Mouse (Mus musculus): ENCODE results near the gene Sephs1. TPM values are rescaled to one million over a fixed set of nuclear protein-coding genes. Genes with fewer than 3 reads are reported as not detected.

Gene Sephs1
- polyA plus RNA-seq, 1 experiment from 2014 or later = 62.4 TPM

DNA sequence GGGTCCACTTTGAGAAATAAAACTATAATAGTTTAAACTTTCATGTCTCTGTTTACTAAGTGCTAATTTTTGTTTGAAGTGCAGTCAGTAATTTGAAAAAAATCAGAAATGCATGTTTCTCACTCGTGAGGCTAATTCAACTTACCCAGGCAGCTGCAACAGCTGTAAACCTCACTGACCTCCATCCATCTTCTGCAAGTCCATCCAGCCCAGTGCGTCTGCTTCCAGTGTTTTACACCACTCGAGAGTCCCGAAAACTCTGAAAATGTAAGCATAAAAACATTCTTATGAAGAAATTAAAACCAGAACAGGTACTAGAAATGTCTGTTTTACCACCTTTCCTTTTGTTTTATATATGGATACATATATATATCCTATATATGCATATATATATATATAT lies 29.2 kb downstream of the Sephs1 start:
- H3K27ac ChIP-seq = no peak overlapping the region
- H3K4me1 ChIP-seq (replicated peaks) = no peaks in the 10 kb centered on the region
- peaks cover 20% of the 10 kb centered on the region for H3K36me3 ChIP-seq
- H3K9ac ChIP-seq = no peak overlapping the region
- no peaks in the 10 kb centered on the region for H3K9me3 ChIP-seq
- no peak overlapping the region for H3K4me3 ChIP-seq (replicated peaks)
- WGBS = 46% methylated on average over 4 of the region's 4 CpGs
- no peak for ATAC-seq
- no peaks in the 10 kb centered on the region for H3K27me3 ChIP-seq (replicated peaks)
- H3K4me2 ChIP-seq (replicated peaks) = no peak overlapping the region

DNA sequence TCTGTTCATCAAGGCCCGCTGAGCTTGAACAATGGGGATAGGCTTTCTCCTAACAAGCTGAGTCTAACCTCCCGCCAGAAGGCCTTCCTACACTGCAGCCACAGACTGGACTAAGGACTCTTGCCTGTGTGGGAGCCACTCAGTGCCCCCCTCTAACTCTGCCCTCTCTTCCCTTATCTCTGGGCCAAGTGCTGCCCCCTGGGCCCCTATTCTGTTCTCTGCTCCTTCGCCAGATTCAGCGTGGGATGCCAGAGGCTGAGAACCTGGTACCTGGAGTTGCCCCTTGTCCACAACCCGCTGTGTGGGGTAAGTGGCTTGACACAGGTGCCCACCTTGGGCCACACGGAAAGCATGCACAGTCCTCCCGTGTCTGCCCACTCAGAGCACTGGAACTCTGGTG lies 32.6 kb downstream of the Sephs1 start:
- Histone ChIP-seq H3K36me3 (no peaks in the 10 kb centered on the region), H3K27me3 (replicated peaks) (no peaks in the 10 kb centered on the region), H3K9ac (no peak overlapping the region), H3K4me3 (replicated peaks) (no peak overlapping the region), H3K9me3 (no peaks in the 10 kb centered on the region), H3K4me1 (replicated peaks) (peaks cover 6% of the 10 kb centered on the region; the same call in 1 of the 2 replicates), H3K27ac (no peak overlapping the region), H3K4me2 (replicated peaks) (no peak overlapping the region)
- ATAC-seq = no peak
- WGBS = 81% methylated on average over 7 of the region's 7 CpGs

DNA sequence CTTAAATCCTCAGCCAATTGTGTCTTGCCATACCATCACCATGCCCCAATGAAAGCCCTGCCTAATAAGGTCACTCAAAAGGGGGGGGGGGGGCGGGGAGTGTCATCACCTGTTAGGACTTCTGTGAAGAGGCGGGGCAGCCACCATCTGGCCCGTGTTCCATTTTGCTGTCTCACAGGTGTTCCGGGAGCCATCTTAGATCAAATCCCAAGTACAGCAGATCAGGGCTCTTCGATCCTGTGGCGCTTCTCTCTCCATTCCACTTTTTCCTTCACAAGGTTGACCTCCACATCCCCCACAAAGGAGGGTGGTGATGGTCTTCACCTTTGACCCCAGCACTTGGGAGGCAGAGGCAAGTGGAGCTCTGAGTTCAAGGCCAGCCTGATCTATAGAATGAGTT lies 34.7 kb downstream of the Sephs1 start:
- no peak overlapping the region for H3K4me3 ChIP-seq (replicated peaks)
- no peak overlapping the region for H3K27ac ChIP-seq
- no peaks in the 10 kb centered on the region for H3K36me3 ChIP-seq
- H3K4me2 ChIP-seq (replicated peaks) = no peak overlapping the region
- H3K9ac ChIP-seq = no peak overlapping the region
- no peak for ATAC-seq
- WGBS = 72% methylated on average over 6 of the region's 6 CpGs
- no peaks in the 10 kb centered on the region for H3K27me3 ChIP-seq (replicated peaks)
- H3K4me1 ChIP-seq (replicated peaks) = peaks cover 12% of the 10 kb centered on the region; the same call in 1 of the 2 replicates
- H3K9me3 ChIP-seq = no peaks in the 10 kb centered on the region

DNA sequence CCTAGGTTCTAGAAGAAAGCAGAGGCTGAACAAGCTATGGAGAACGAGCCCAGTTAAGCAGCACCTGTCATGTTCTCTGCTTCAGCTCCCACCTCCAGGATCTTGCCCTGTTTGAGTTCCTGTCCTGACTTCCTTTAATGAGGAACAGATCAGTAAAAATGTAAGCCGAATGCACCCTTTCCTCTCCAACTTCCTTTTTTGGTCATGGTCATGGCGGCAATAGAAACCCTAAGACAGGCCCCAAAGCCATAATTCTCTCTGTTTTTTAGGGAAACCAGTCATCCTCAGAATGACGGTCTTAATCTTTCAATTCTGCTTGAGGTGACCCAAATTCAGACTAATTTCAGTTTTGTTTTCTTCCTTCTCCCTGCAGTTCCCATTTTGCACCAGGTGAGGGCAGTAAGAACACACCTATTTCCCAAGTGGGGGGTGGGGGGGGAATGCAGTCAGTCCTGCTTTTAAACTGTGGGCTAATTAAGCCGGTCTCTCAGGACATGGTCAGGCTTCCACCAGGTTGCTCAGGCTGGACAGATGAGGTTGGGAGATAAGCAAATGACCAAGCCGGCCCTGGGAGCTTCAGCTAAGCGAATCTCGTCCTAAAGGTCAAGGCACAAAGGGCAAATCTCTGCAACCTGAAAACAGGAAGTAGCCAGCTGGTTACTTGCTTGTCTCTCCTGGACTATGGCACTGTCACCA lies 36.1 kb downstream of the Sephs1 start:
- Histone ChIP-seq H3K36me3 (no peaks in the 10 kb centered on the region), H3K4me1 (replicated peaks) (peaks cover 12% of the 10 kb centered on the region; the same call in 1 of the 2 replicates), H3K27me3 (replicated peaks) (no peaks in the 10 kb centered on the region), H3K9ac (no peak overlapping the region), H3K27ac (peak overlapping the region; percentile 36; the same call in 1 of the 2 replicates), H3K4me2 (replicated peaks) (peak overlapping the region; percentile 53), H3K4me3 (replicated peaks) (no peak overlapping the region), H3K9me3 (no peaks in the 10 kb centered on the region)
- ATAC-seq = peak; percentile 21; the same call in 1 of the 2 replicates
- 21% methylated on average over 8 of the region's 8 CpGs for WGBS

DNA sequence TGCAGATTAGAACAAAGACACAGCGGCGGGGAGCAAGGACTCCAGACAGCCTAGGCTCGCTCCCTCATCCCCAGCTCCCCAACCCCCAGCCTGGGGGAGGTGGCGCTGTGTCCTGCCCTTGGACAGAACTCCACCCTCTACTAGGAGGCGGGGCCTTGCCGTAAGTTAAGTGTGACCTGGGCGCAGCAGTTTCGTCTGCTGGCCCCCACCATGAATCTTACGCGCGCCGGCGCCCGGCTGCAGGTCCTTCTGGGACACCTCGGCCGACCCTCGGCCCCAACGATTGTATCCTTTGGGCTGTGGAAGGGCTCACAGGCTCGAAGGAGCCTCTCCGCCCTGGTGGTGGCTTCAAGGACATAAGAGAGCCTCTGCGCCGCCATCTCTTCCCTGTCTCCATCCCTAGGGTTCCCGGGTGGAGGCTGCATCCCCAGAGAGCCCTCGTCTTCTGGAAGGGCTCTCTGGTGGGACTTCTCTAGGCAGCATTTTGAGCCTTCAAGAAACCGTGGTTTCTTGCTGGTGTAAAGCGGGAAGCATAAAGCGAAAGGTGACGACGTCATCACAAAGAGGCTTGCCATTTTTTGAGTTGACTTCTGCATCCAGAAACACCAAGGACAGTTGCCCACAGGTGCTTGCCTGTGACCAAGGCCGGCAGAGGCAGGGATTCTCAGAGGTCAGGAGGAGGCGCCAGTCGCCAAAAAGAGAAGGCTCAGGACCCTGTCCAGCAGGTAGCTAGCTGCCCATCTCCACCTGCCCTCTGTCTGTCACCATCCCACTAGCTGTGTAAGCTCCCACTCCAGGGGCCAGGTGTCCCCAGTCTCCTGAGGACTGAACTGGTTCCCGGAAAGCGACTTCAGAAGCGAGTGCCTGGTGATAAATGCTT lies 37.7 kb downstream of the Sephs1 start, which contains the start of gene Phyh:
Gene Phyh, plus strand, starts transcription at position 160 of the 880 bp plus-strand sequence.
- Histone ChIP-seq H3K27me3 (replicated peaks) (no peaks in the 10 kb centered on the region), H3K4me3 (replicated peaks) (peak within 1 kb of the TSS; percentile 61), H3K9ac (peak within 1 kb of the TSS; percentile 78), H3K4me2 (replicated peaks) (peak within 1 kb of the TSS; percentile 85), H3K4me1 (replicated peaks) (peaks cover 12% of the 10 kb centered on the region; the same call in 1 of the 2 replicates), H3K27ac (peak within 1 kb of the TSS; percentile 79), H3K36me3 (no peaks in the 10 kb centered on the region), H3K9me3 (no peaks in the 10 kb centered on the region)
- peak; percentile 95 for ATAC-seq
- 9% methylated on average over 35 of the region's 35 CpGs for WGBS

DNA sequence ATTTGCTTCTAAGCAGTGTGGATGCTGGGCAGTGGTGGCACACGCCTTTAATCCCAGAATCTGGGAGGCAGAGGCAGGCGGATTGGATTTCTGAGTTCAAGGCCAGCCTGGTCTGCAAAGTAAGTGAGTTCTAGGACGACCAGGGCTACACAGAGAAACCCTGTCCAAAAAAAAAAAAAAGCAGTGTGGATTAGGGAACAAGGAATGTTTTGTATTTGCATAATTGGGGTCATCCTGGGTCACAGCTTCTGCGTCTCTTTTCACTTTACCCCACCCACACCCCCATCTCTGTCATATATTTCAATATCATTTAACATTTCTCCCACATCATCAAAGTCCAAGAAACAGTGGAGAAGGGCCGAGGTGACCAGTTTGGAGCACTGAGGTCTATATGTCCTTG lies 39.7 kb downstream of the Sephs1 start:
- H3K36me3 ChIP-seq = no peaks in the 10 kb centered on the region
- 83% methylated on average over 5 of the region's 5 CpGs for WGBS

DNA sequence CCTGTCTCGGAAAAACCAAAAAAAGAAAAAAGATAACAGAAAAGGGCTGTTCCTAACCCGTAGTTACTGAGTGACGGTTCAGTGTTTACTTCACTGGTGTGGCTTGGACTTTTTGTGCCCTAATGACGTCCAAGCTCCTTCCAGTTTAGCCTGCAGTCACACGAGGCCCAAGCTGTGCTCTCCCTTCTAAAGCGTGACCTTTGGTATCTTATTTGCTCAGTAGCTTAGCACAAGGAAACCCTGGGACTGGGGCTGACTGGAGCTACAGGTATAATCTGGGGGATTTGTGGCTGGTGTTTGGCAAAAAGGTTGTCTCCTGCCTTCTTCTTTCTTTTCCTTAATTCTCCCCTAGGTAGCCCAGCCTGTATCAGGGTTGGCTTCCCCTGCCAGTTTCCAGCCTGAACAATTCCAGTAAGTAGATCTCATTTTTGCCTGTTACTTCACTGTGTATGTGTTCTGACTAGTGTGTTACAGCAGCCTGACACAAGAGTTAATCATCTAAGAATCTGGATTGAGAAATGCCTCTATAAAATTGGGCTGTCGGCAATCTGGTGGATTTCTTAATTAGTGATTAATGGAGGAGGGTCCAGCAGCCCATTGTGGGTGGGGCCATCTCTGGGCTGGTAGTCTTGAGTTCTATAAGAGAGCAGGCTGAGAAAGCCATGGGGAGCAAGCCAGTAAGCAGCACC lies 41.3 kb downstream of the Sephs1 start:
- WGBS = 41% methylated on average over 7 of the region's 7 CpGs
- peaks cover 12% of the 10 kb centered on the region; the same call in 1 of the 2 replicates for H3K4me1 ChIP-seq (replicated peaks)
- peak; percentile 75 for ATAC-seq
- H3K9me3 ChIP-seq = no peaks in the 10 kb centered on the region
- H3K9ac ChIP-seq = no peak overlapping the region
- H3K27ac ChIP-seq = peak overlapping the region; percentile 60
- no peak overlapping the region for H3K4me3 ChIP-seq (replicated peaks)
- no peak overlapping the region for H3K4me2 ChIP-seq (replicated peaks)
- H3K36me3 ChIP-seq = no peaks in the 10 kb centered on the region
- H3K27me3 ChIP-seq (replicated peaks) = no peaks in the 10 kb centered on the region

More for the DNA sequence above, 39.7 kb downstream of the Sephs1 start:
- H3K27ac ChIP-seq = no peak overlapping the region
- ATAC-seq = no peak
- no peak overlapping the region for H3K9ac ChIP-seq
- no peak overlapping the region for H3K4me2 ChIP-seq (replicated peaks)
- H3K4me1 ChIP-seq (replicated peaks) = peaks cover 12% of the 10 kb centered on the region; the same call in 1 of the 2 replicates
- no peak overlapping the region for H3K4me3 ChIP-seq (replicated peaks)
- no peaks in the 10 kb centered on the region for H3K27me3 ChIP-seq (replicated peaks)
- no peaks in the 10 kb centered on the region for H3K9me3 ChIP-seq

DNA sequence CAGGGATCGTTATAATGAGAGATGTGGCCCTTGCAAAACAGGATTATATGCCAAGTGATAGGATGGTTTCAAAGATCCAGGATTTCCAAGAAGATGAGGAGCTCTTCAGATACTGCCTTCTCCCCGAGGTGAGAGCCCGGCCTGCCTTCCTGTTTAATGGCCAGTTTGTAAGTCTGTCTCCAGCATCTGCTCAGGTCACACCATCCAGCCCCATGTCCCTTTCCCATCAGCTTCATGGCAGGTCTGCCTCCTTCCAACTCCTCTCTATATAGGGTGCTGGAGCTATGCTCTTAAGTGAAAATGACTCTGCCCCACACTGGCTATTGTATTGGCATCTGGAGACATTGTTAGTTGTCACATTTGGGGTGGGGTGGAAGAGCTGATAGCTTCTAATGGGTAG lies 46.0 kb downstream of the Sephs1 start:
- ATAC-seq = no peak
- Histone ChIP-seq H3K4me2 (replicated peaks) (no peak overlapping the region), H3K9me3 (no peaks in the 10 kb centered on the region), H3K4me1 (replicated peaks) (no peaks in the 10 kb centered on the region), H3K27me3 (replicated peaks) (no peaks in the 10 kb centered on the region), H3K27ac (no peak overlapping the region), H3K36me3 (peaks cover 11% of the 10 kb centered on the region; the same call in 1 of the 2 replicates), H3K9ac (no peak overlapping the region), H3K4me3 (replicated peaks) (no peak overlapping the region)
- WGBS = 87% methylated on average over 3 of the region's 3 CpGs

DNA sequence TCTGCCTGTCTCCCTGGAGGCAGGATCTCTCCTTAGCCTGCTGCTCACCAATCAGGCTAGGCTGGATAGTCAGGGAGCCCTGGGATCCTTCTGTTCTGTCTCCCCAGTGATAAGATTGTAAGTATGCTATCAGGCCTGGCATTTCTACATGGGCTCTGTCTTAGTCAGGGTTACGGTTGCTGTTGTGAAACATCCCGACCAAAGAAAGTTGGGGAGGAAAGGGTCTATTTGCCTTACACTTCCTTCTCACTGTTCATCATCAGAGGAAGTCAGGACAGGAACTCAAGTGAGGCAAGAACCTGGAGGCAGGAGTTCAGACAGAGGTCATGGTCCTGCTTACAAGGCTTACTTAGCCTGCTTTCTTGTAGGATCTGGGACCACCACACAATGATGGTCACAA lies 47.9 kb downstream of the Sephs1 start:
- Histone ChIP-seq H3K36me3 (peaks cover 11% of the 10 kb centered on the region; the same call in 1 of the 2 replicates), H3K9ac (no peak overlapping the region), H3K4me1 (replicated peaks) (no peaks in the 10 kb centered on the region), H3K4me2 (replicated peaks) (no peak overlapping the region), H3K4me3 (replicated peaks) (no peak overlapping the region), H3K27me3 (replicated peaks) (no peaks in the 10 kb centered on the region), H3K27ac (no peak overlapping the region), H3K9me3 (no peaks in the 10 kb centered on the region)
- ATAC-seq = no peak
- 77% methylated on average over 2 of the region's 2 CpGs for WGBS

DNA sequence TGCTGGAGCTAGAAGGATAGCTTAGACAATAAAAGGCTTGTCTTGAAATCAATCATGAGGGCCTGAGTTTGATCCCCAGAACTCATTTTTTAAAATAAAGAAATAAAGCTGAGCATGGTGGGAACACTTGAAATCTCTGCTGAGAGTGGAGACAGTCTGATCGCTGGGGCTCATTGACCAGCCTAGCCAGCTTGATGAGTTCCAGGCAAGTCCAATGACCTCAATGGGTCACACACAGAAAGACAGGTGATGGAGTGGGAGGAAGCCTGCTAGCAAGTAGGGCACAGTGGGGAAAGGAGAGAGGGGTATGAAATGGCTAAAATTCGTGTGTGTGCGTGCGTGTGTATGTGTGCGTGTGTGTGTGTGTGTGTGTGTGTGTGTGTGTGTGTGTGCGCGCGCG lies 53.2 kb downstream of the Sephs1 start:
- no peaks in the 10 kb centered on the region for H3K27me3 ChIP-seq (replicated peaks)
- no peak overlapping the region for H3K4me3 ChIP-seq (replicated peaks)
- no peaks in the 10 kb centered on the region for H3K9me3 ChIP-seq
- 82% methylated on average over 9 of the region's 9 CpGs for WGBS
- no peak overlapping the region for H3K4me2 ChIP-seq (replicated peaks)
- H3K4me1 ChIP-seq (replicated peaks) = no peaks in the 10 kb centered on the region
- no peak for ATAC-seq
- H3K36me3 ChIP-seq = peaks cover 8% of the 10 kb centered on the region; the same call in 1 of the 2 replicates
- H3K9ac ChIP-seq = no peak overlapping the region
- H3K27ac ChIP-seq = no peak overlapping the region

DNA sequence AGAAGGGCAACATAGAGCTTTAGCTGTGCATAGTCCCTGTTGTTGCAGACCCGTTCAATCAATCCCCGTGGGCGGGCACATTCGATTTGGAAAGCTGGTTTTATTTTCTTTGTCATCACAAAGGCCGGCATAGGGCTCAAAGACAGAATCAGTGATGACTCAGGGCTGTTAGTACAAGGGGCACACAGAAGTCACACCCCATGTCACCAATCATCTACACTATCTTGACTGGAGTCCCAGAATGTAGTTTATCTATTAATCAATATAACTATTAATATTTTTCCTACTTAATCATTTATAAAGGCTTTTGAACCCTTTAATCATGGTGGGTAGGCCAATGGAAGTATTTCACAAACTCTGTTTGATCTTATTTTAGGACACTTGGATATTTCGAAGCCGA lies 56.6 kb downstream of the Sephs1 start:
- WGBS = 85% methylated on average over 7 of the region's 7 CpGs
- H3K27me3 ChIP-seq (replicated peaks) = no peaks in the 10 kb centered on the region

DNA sequence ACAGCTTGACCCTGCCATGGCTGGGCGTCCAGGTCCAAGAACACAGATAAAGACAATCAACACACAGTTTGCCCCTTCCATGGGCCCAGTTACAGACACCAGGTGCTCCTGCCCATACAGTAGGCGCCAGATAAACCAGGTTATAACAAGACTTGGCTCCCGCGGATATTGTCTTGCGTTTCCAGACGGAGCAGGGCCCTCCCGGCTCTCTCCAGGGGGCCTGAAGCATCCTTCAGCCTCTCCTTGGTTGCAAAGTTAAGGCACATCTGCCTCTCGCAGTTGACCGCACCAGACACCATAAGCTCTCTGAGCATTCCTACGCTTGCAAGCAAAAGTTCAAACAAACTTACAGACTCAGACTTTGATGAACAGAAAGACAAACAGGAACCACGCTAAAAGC lies 59.5 kb downstream of the Sephs1 start:
- Histone ChIP-seq H3K9me3 (peaks cover 3% of the 10 kb centered on the region; the same call in 1 of the 2 replicates), H3K27me3 (replicated peaks) (no peaks in the 10 kb centered on the region), H3K4me2 (replicated peaks) (no peak overlapping the region), H3K27ac (no peak overlapping the region), H3K36me3 (peaks cover 4% of the 10 kb centered on the region; the same call in 1 of the 2 replicates), H3K9ac (no peak overlapping the region), H3K4me3 (replicated peaks) (no peak overlapping the region), H3K4me1 (replicated peaks) (no peaks in the 10 kb centered on the region)
- 88% methylated on average over 11 of the region's 11 CpGs for WGBS
- ATAC-seq = no peak

More for the DNA sequence above, 56.6 kb downstream of the Sephs1 start:
- H3K27ac ChIP-seq = no peak overlapping the region
- H3K4me2 ChIP-seq (replicated peaks) = no peak overlapping the region
- no peak overlapping the region for H3K9ac ChIP-seq
- H3K9me3 ChIP-seq = no peaks in the 10 kb centered on the region
- peaks cover 4% of the 10 kb centered on the region; the same call in 1 of the 2 replicates for H3K36me3 ChIP-seq
- ATAC-seq = no peak
- H3K4me1 ChIP-seq (replicated peaks) = no peaks in the 10 kb centered on the region
- no peak overlapping the region for H3K4me3 ChIP-seq (replicated peaks)

All from intestine, embryonic 15.5 days (tissue).